Mouse (Mus musculus) B cell, adult 62 days (primary cell): Measurements from ENCODE around the gene Zfp329. TPM values are rescaled to one million over a fixed set of nuclear protein-coding genes. Genes with fewer than 3 reads are reported as not detected.

Experiments used
- total RNA-seq: library from RNA; stranded (reverse); gene quantifications from 4 replicates; pipeline ENCODE4 v1.2.4, GENCODE M21; 2023

The Zfp329 gene
- total RNA-seq = 7.0 to 10.2 TPM (median 9.4 TPM) in 4 replicates

DNA sequence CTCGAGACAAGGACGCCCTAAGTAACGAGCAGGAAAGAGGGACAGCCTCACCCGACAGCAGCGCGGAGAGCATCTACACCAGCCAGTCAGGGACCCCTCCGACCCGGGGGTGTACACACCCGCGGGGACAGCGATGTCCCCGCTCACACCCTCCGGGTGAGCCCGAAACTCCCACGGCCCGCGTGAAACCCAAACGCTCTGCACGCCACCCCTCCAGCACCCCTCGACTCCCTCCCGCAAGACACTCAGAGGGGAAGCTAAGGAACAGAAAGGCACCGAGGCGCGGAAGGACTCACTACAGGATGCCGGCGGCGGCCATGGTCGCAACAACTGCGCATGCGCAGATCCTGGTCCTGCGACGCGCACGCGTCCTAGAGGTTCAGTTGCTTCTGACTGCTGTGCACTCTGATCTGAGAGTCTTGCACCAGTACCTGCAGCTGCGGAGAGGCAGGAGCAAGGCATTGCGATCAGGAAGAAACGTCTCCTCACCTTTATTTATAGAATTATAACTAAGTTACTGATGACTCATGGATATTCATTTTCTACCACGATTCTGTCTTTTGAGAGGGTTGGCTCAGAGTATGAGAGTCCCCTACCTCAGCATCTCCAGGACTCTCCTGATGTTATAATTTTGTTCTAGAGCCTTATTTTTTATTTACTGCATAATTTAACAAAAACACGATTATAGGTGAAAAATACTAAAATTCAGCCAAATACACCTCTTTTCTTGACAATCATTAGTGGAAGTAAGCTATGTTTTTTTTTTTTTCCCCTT, at the start of gene Zfp329:
Gene Zfp329, minus strand, starts transcription at position 338 of the 775 bp plus-strand sequence.

DNA sequence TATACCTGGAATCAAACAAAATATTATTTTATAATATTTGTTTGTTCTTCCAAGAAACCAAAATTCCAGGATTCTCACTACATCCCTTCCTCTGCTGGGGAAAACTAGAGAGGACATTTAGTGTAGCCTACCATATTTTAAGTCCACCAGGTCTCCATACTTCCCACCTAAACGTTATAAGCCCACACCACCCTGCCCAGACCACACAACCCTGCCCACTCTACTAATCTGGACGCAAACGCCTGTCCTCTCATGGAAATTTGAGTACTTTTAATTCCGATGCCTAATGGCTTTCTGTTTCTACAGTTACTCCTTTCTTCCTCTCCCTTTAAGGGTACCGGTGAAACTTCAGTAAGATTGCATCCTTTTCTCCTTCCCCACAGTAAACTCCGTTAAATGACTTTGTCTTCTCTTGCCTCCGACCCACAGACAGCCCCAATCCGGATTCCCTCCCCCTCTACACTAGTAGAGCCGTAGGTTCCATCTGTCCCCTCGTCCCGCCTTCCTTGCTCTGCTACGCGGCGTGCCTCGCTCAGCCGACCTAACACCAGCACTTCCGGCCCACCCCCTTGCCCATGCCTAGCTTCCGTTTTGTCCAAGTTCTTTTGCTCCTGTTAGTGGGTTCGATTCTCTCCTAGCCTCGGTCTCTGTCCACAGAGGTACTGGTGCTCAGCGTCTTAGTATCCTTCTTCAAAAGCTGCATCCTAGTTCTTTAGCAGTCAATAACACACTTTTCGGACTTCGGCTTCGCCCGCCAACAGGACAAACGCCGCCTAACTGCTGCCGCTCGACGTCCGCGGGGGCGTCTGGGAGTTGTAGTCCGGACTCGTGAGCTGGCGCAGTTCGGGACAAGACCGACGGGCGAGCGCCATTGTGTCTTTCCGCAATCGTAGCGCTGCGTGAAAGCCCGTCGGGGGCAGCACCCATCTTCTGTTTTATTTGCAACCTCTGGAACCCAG, 15.8 kb upstream of the Zfp329 start, which contains the start of gene Zfp110:
Gene Zfp110, plus strand, starts transcription at position 600 of the 959 bp plus-strand sequence.

DNA sequence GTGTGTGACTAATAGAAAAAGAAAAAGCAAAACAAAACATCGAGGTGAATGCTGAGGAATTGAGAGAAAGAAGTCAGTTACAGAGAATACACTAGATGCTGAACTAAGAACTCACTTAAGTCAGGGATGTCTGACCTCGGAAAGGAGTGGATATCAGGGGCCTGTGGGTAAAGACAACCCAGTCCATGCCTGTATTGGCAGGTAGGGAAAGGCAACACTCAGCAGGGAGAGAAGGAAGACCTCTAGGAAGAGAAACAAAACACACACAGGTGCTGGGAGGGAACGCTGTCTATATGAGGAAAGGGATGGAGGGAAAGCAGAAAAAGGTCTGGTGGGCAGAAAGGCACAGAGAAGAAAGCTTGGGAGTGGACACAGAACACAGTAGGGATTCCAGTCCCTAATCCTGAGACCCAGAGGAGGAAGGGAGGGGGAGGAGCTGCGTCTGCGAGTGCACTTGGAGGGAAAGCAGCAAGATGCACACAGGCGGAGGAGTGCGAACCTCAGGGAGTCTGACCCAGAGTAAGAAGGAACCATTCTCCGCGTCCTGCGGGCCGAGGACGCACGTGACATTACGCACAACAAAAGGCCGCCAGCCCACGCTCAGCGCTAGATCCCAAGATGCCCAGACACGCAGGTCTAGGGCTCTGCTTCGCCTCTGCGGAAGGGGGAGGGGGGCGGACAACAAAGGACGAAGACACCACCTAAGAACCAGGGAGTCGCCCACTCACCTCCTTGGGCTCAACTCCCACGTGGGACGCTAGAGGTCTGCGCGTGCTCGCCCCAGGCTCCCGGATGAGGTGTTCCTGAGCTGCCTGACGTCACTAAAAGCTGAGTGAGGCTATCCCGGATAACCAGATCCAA, 15.6 kb downstream of the Zfp329 start, which contains the start of gene Zscan18:
Gene Zscan18, minus strand, starts transcription at position 770 of the 861 bp plus-strand sequence.

Other genes with a start within 250 kb of the Zfp329 start
- gene Vmn2r53, start 210.1 kb downstream of the Zfp329 start, total RNA-seq = 0.03 to 0.09 TPM (median 0.06 TPM) in 3 of 4 replicates, not detected in the other
- gene Vmn2r54, start 178.5 kb downstream of the Zfp329 start, total RNA-seq = not detected in 4 replicates
- gene Vmn2r55, start 133.9 kb downstream of the Zfp329 start, total RNA-seq = not detected in 4 replicates
- not detected in 4 replicates for gene Vmn2r56, start 83.9 kb downstream of the Zfp329 start, total RNA-seq
- gene Zscan18, start 15.2 kb downstream of the Zfp329 start, total RNA-seq = 31.2 to 41.3 TPM (median 34.6 TPM) in 4 replicates
- 112 to 125 TPM (median 118 TPM) in 4 replicates for gene Zfp110, start 15.9 kb upstream of the Zfp329 start, total RNA-seq
- 1.9 to 3.0 TPM (median 2.3 TPM) in 4 replicates for gene Zfp128, start 62.3 kb upstream of the Zfp329 start, total RNA-seq
- gene Zscan22, start 79.0 kb upstream of the Zfp329 start, total RNA-seq = 12.8 to 15.4 TPM (median 13.6 TPM) in 4 replicates
- gene Rps5, start 103.4 kb upstream of the Zfp329 start, total RNA-seq = 2,155 to 2,273 TPM (median 2,193 TPM) in 4 replicates
- 1.2 to 1.7 TPM (median 1.3 TPM) in 4 replicates for gene Rnf225, start 108.6 kb upstream of the Zfp329 start, total RNA-seq
- 2.9 to 6.0 TPM (median 3.5 TPM) in 4 replicates for gene Zfp324, start 147.0 kb upstream of the Zfp329 start, total RNA-seq
- gene Zfp446, start 159.0 kb upstream of the Zfp329 start, total RNA-seq = 8.7 to 10.7 TPM (median 9.6 TPM) in 4 replicates
- gene Slc27a5, start 179.3 kb upstream of the Zfp329 start, total RNA-seq = not detected in 4 replicates
- 351 to 392 TPM (median 373 TPM) in 4 replicates for gene Trim28, start 180.3 kb upstream of the Zfp329 start, total RNA-seq
- gene Zbtb45, start 191.2 kb upstream of the Zfp329 start, total RNA-seq = 3.9 to 9.9 TPM (median 5.9 TPM) in 4 replicates
- 88.1 to 101 TPM (median 92.6 TPM) in 4 replicates for gene Chmp2a, start 215.9 kb upstream of the Zfp329 start, total RNA-seq
- gene Ube2m, start 219.4 kb upstream of the Zfp329 start, total RNA-seq = 76.5 to 89.6 TPM (median 83.2 TPM) in 4 replicates
- gene Mzf1, start 235.9 kb upstream of the Zfp329 start, total RNA-seq = 0.45 to 0.75 TPM (median 0.56 TPM) in 4 replicates